Mouse (Mus musculus) testis, adult 2 months (tissue): ENCODE data around the gene Pcx. TPM values are rescaled to one million over a fixed set of nuclear protein-coding genes. Genes with fewer than 3 reads are reported as not detected.

ENCODE experiments used
- H3K27ac ChIP-seq: fragments of 200-500 bp; 2 replicates; pipeline ENCODE4 v1.5.1; 2012; ENCODE audit warnings: low read depth, low read length; ENCODE audit not compliant: control insufficient read depth, insufficient read depth
- H3K27me3 ChIP-seq: fragments of 200-500 bp; 2 replicates; pipeline ENCODE4 v1.6.1; 2012; ENCODE audit warnings: mild to moderate bottlenecking, low read length, moderate library complexity; ENCODE audit not compliant: control insufficient read depth, insufficient read depth
- H3K36me3 ChIP-seq: fragments of 200-500 bp; 2 replicates; pipeline ENCODE4 v1.6.1; 2012; ENCODE audit warnings: mild to moderate bottlenecking, low read length; ENCODE audit not compliant: control insufficient read depth, insufficient read depth
- H3K4me1 ChIP-seq: fragments of 200-500 bp; 2 replicates; pipeline ENCODE4 v1.6.1; 2012; ENCODE audit warnings: low read length; ENCODE audit not compliant: control insufficient read depth, insufficient read depth
- H3K4me3 ChIP-seq: fragments of 200-500 bp; 2 replicates; pipeline ENCODE4 v1.5.1; 2012; ENCODE audit warnings: low read depth, mild to moderate bottlenecking, low read length, moderate library complexity, mixed read lengths; ENCODE audit not compliant: control insufficient read depth
- CTCF ChIP-seq: fragments of 200-500 bp; IDR thresholded peaks from 2 replicates; pipeline ENCODE4 v1.5.1; 2012; ENCODE audit warnings: low read depth, mild to moderate bottlenecking, inconsistent platforms, low read length, moderate library complexity; ENCODE audit not compliant: control insufficient read depth, insufficient read depth, insufficient replicate concordance
- POLR2A ChIP-seq: fragments of 200-500 bp; IDR thresholded peaks from 2 replicates; pipeline ENCODE4 v1.6.1; 2012; ENCODE audit warnings: low read depth, mild to moderate bottlenecking, inconsistent platforms, low read length, moderate library complexity; ENCODE audit not compliant: control insufficient read depth
- polyA plus RNA-seq: library from polyadenylated mRNA; depleted of rRNA; stranded (reverse); fragments of >200 nt; gene quantifications from 2 replicates; pipeline ENCODE4 v1.2.3, GENCODE M21; 2012

Gene Pcx
- polyA plus RNA-seq, 1 experiment = 14.3 TPM

DNA sequence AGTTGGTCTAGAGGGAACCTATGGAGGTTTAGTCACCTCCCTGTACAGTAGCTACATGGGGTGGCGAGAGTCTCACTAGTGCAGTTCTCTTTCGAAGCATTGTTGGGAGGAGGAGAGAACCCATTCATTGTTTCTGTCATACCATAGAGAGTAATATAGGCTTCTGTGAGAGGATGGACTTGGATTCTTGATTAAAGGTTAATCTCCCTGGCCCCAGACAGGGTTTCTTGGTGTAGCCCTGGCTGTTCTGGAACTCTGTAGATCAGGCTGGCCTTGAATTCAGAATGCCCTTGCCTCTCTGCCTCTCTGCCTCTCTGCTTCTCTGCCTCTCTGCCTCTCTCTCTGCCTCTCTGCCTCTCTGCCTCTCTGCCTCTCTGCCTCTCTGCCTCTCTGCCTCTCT lies 46.5 kb downstream of the Pcx start:
- H3K27ac ChIP-seq = no peak overlapping the region
- TF ChIP-seq POLR2A = no peak
- H3K4me3 ChIP-seq = no peak overlapping the region
- peaks cover 5% of the 10 kb centered on the region; the same call in 1 of the 2 replicates for H3K4me1 ChIP-seq
- H3K27me3 ChIP-seq = no peaks in the 10 kb centered on the region
- H3K36me3 ChIP-seq = no peaks in the 10 kb centered on the region

DNA sequence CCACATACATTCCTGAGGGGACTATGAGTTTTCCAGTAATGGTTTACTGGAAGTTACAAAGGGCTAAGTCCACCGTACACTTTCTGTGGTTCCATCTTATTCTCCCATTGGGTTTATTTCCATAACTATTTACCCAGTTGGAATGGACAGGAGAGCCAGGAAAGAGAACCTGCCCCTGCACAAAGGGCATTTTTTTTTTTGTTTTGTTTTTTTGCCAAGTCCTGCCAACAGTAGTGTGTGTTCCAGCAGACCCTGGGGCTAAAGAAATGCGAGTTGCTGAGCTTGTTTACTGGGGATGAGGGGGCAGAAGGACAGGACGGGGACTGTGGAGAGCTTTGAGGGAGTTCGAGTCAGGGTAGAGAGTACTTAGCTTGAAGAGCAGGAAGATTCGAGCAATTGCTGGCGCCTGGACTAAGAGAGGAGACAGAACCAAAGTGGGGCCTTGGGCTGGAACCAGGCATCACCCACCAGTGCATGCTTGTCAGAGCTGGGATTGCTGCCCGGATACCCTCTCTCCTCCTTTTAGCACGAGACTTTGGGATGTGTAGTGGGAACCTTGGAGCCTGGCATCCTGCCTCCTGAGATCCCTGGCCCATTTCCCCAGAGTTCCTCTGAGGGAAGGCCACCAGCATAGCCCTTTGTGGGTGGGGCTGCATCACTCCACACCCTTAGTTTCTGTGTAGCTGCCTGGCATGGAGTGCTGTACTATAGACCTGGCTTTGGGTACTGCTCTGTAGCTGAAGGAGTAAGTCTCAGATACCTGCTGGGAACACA lies 47.7 kb downstream of the Pcx start:
- no peak overlapping the region for H3K27ac ChIP-seq
- H3K4me1 ChIP-seq = peaks cover 5% of the 10 kb centered on the region; the same call in 1 of the 2 replicates
- no peaks in the 10 kb centered on the region for H3K36me3 ChIP-seq
- H3K27me3 ChIP-seq = no peaks in the 10 kb centered on the region
- TF ChIP-seq CTCF (no peak), POLR2A (no peak)
- no peak overlapping the region; the same call in 1 of the 2 replicates for H3K4me3 ChIP-seq

DNA sequence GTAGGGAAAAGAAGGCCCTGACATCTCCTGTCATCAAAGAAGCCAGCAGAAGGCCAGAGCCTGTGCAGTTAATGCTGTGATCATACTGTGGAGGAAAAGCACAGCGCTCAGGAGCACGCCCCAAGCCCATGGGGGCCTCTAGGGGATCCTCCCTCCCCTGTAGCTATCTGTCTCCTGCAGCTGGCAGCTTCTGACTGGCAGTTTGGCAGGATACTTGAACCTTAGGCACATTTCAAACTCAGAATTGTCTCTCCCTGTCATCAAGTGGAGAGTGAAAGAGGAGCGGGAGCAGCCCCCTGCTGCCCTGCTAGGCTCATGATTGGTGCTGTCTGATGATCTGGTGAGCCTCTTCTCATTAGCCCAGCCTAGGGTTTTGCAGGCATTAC lies 48.3 kb downstream of the Pcx start:
- Histone ChIP-seq H3K27me3 (no peaks in the 10 kb centered on the region), H3K36me3 (no peaks in the 10 kb centered on the region), H3K4me3 (no peak overlapping the region), H3K27ac (no peak overlapping the region), H3K4me1 (peaks cover 5% of the 10 kb centered on the region; the same call in 1 of the 2 replicates)
- no peak for TF ChIP-seq CTCF
- TF ChIP-seq POLR2A = no peak

DNA sequence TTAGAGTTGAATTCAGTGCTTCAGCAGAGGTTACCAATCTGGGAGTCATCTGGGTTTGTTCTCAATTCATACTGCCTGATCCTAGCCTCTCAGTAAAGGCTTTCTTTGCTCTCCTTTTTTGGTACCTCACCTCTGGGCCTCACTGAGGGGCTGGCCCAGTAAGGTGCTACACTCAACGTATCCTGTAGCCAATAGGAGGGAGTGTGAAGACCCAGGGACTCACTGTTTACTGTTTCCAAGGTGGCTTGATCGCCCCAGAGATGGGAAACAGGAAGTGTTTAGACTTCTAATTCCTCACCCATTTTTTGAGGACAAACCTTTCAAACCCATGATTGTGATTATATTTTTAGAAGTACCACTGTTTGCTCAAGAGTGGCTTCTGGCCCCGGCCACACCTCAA lies 48.7 kb downstream of the Pcx start:
- Histone ChIP-seq H3K4me1 (peaks cover 5% of the 10 kb centered on the region; the same call in 1 of the 2 replicates), H3K27me3 (no peaks in the 10 kb centered on the region), H3K4me3 (no peak overlapping the region), H3K27ac (no peak overlapping the region), H3K36me3 (no peaks in the 10 kb centered on the region)
- no peak for TF ChIP-seq POLR2A
- no peak for TF ChIP-seq CTCF

- TF ChIP-seq CTCF = no peak
- Histone ChIP-seq H3K4me1 (peaks cover 5% of the 10 kb centered on the region; the same call in 1 of the 2 replicates), H3K4me3 (no peak overlapping the region), H3K36me3 (no peaks in the 10 kb centered on the region), H3K27me3 (no peaks in the 10 kb centered on the region), H3K27ac (no peak overlapping the region)
Measured at GRCm38 (mm10) chr19:4559588-4559987, 49.3 kb downstream of the Pcx start.

GRCm38 (mm10) chr19:4560205-4560604 lies 49.9 kb downstream of the Pcx start:
- no peaks in the 10 kb centered on the region for H3K36me3 ChIP-seq
- no peak overlapping the region for H3K27ac ChIP-seq
- TF ChIP-seq POLR2A = no peak
- TF ChIP-seq CTCF = no peak
- H3K4me1 ChIP-seq = peaks cover 5% of the 10 kb centered on the region; the same call in 1 of the 2 replicates
- no peaks in the 10 kb centered on the region for H3K27me3 ChIP-seq
- no peak overlapping the region for H3K4me3 ChIP-seq

- TF ChIP-seq CTCF (no peak), POLR2A (no peak)
- no peaks in the 10 kb centered on the region for H3K27me3 ChIP-seq
- no peak overlapping the region for H3K4me3 ChIP-seq
Measured at GRCm38 (mm10) chr19:4565678-4566077, 55.4 kb downstream of the Pcx start.

More at GRCm38 (mm10) chr19:4565678-4566077, 55.4 kb downstream of the Pcx start:
- H3K36me3 ChIP-seq = no peaks in the 10 kb centered on the region
- H3K27ac ChIP-seq = no peak overlapping the region
- H3K4me1 ChIP-seq = no peaks in the 10 kb centered on the region
